18 mouse cellular contexts compared by ENCODE assay signal in the genomic region with DNA sequence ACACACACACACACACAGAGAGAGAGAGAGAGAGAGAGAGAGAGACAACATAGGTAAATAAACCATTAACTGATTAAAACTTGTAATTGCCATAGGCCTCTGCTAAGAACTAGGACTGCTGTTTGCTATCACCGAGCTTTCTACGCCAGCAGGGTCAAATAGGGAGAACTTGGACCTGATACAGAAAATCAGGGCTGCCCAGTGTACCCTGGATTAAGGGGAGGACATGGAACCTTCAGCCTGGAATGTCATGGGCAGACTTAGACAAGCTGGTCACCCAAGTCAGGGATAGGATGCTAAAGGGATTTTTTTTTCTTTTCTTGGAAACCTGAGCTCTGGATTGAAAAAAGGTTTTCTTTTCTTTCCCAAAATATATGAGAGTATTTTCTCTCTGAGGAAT. TPM values are rescaled to one million over a fixed set of nuclear protein-coding genes. Genes with fewer than 3 reads are reported as not detected.
A peak's percentile ranks its signal among the peaks of the same experiment; 100 is the strongest.
DNase-seq lines count a peak whose midpoint lies in the region; ATAC-seq and TF ChIP-seq lines count a peak whose summit lies in the region.
"Had no signal": no experiment of that assay in that cellular context is flagged by ENCODE, and none has a peak within 500 bp of the region (broad histone marks: within the 10 kb centered on the region; RNA-seq: fewer than 3 reads in every experiment).

No protein-coding gene starts in this region.

- H3K36me3 ChIP-seq in liver, adult 2 months (ENCODE audit: control insufficient read depth, insufficient read depth, low read length) = no peaks in the 10 kb centered on the region
- H3K36me3 ChIP-seq in liver, embryonic 12.5 days = no peaks in the 10 kb centered on the region
- no peaks in the 10 kb centered on the region for H3K36me3 ChIP-seq in forebrain, embryonic 12.5 days (replicated peaks)
- H3K36me3 ChIP-seq in forebrain, embryonic 14.5 days (ENCODE audit: control insufficient read depth, insufficient read depth, low read length) = no peaks in the 10 kb centered on the region
- H3K36me3 ChIP-seq: embryonic facial prominence, embryonic 10.5 days; forebrain, embryonic 10.5 days; liver, embryonic 15.5 days; midbrain, embryonic 15.5 days had no signal

- no peak overlapping the region for H3K4me2 ChIP-seq in liver, embryonic 12.5 days
- no peak overlapping the region for H3K4me2 ChIP-seq in forebrain, embryonic 12.5 days
- no peak overlapping the region for H3K4me2 ChIP-seq in forebrain, embryonic 14.5 days (ENCODE audit: low read length)
- H3K4me2 ChIP-seq: liver, embryonic 15.5 days had no signal

- no peak for TF ChIP-seq POLR2A in liver, adult 2 months (IDR thresholded peaks at IDR 0.05; ENCODE audit: extremely low read depth, insufficient read depth, low read length)

- H3K27me3 ChIP-seq in liver, adult 2 months (ENCODE audit: control insufficient read depth, insufficient read depth, low read length) = no peaks in the 10 kb centered on the region
- H3K27me3 ChIP-seq in liver, embryonic 12.5 days (replicated peaks) = peaks cover 20% of the 10 kb centered on the region
- H3K27me3 ChIP-seq in forebrain, embryonic 12.5 days = peaks cover 3% of the 10 kb centered on the region
- H3K27me3 ChIP-seq in forebrain, embryonic 14.5 days (replicated peaks; ENCODE audit: control insufficient read depth, insufficient read depth, low read length) = no peaks in the 10 kb centered on the region
- H3K27me3 ChIP-seq: midbrain, embryonic 15.5 days had no signal

- H3K4me3 ChIP-seq in liver, adult 2 months (ENCODE audit: insufficient read depth, low read depth, low read length) = no peak overlapping the region
- H3K4me3 ChIP-seq in liver, embryonic 12.5 days = no peak overlapping the region
- H3K4me3 ChIP-seq in forebrain, embryonic 12.5 days (replicated peaks) = no peak overlapping the region
- H3K4me3 ChIP-seq in forebrain, embryonic 14.5 days (ENCODE audit: low read depth, low read length) = no peak overlapping the region
- H3K4me3 ChIP-seq: liver, embryonic 15.5 days; midbrain, embryonic 15.5 days had no signal

- peak; percentile 47 for DNase-seq in gastrocnemius, adult 18-20 months (ENCODE audit: low spot score)
- no peak for DNase-seq in gastrocnemius, postnatal 4 days (ENCODE audit: low spot score in 2 of 2)
- DNase-seq in liver, adult 2 months (ENCODE audit: extremely low read depth, low read depth, low spot score) = peak; percentile 85
- peak; percentile 17 to 56 for DNase-seq in heart, postnatal 14 days
- DNase-seq in MN1 (ENCODE audit: low spot score) = no peak
- no peak for DNase-seq in forebrain, embryonic 14.5 days (ENCODE audit: low spot score)
- DNase-seq: lung, postnatal 36 days; spleen, adult 18-20 months had no signal

- intact Hi-C loops in heart, postnatal 14 days (cut with DNase I) = loop anchor here (5.0 kb wide), 1 partner anchor 217 kb away; no protein-coding TSS in a partner anchor

- peak overlapping the region; percentile 83 for H3K27ac ChIP-seq in liver, adult 2 months (replicated peaks; ENCODE audit: insufficient read depth, low read depth, low read length)
- no peak overlapping the region for H3K27ac ChIP-seq in liver, embryonic 12.5 days
- H3K27ac ChIP-seq in forebrain, embryonic 12.5 days = no peak overlapping the region
- H3K27ac ChIP-seq in forebrain, embryonic 14.5 days (ENCODE audit: low read depth, low read length) = no peak overlapping the region
- H3K27ac ChIP-seq: embryonic facial prominence, embryonic 10.5 days; forebrain, embryonic 10.5 days; liver, embryonic 15.5 days had no signal

- no peak for ATAC-seq in liver, embryonic 12.5 days
- ATAC-seq in forebrain, embryonic 12.5 days (ENCODE audit: low FRiP score) = no peak
- no peak for ATAC-seq in forebrain, embryonic 14.5 days
- ATAC-seq: CD4-positive, CD25-positive, alpha-beta regulatory T cell, adult 4 months; hindbrain, embryonic 16.5 days; midbrain, embryonic 15.5 days had no signal

- no peak for TF ChIP-seq CTCF in liver, adult 2 months (IDR thresholded peaks at IDR 0.05; ENCODE audit: low read depth, low read length)

- WGBS in liver, adult 2 months = 8% methylated on average over 2 of the region's 2 CpGs
- whole genome bisulfite sequencing in liver, embryonic 12.5 days (ENCODE audit: insufficient replicate concordance) = 46% methylated on average over 2 of the region's 2 CpGs
- 89% methylated on average over 2 of the region's 2 CpGs for WGBS in forebrain, embryonic 12.5 days
- WGBS in forebrain, embryonic 14.5 days = 77% methylated on average over 2 of the region's 2 CpGs

- H3K9ac ChIP-seq in liver, adult 2 months (ENCODE audit: low read depth, low read length) = no peak overlapping the region
- no peak overlapping the region for H3K9ac ChIP-seq in liver, embryonic 12.5 days
- H3K9ac ChIP-seq in forebrain, embryonic 12.5 days = no peak overlapping the region
- H3K9ac ChIP-seq in forebrain, embryonic 14.5 days (ENCODE audit: low read length) = no peak overlapping the region
- H3K9ac ChIP-seq: liver, embryonic 15.5 days; midbrain, embryonic 15.5 days had no signal

- peaks cover 10% of the 10 kb centered on the region; the same call in 1 of the 2 replicates for H3K4me1 ChIP-seq in liver, adult 2 months (ENCODE audit: control insufficient read depth, insufficient read depth, low read length)
- peaks cover 17% of the 10 kb centered on the region; the same call in 1 of the 2 replicates for H3K4me1 ChIP-seq in liver, embryonic 12.5 days
- peaks cover 15% of the 10 kb centered on the region for H3K4me1 ChIP-seq in forebrain, embryonic 12.5 days
- H3K4me1 ChIP-seq in forebrain, embryonic 14.5 days (ENCODE audit: control insufficient read depth, insufficient read depth, low read length) = no peaks in the 10 kb centered on the region; the same call in 1 of the 2 replicates
- H3K4me1 ChIP-seq: liver, embryonic 15.5 days had no signal

- no peaks in the 10 kb centered on the region for H3K9me3 ChIP-seq in liver, embryonic 12.5 days (replicated peaks)
- no peaks in the 10 kb centered on the region for H3K9me3 ChIP-seq in forebrain, embryonic 12.5 days
- no peaks in the 10 kb centered on the region for H3K9me3 ChIP-seq in forebrain, embryonic 14.5 days (replicated peaks; ENCODE audit: control insufficient read depth, low read length)
- H3K9me3 ChIP-seq: embryonic facial prominence, embryonic 10.5 days; forebrain, embryonic 10.5 days; liver, embryonic 15.5 days; midbrain, embryonic 15.5 days had no signal

- no peaks in the 10 kb centered on the region for H3K79me2 ChIP-seq in liver, adult 2 months (ENCODE audit: control insufficient read depth, insufficient read depth, low read length)

RNA-seq across cellular contexts. Expression of gene Xcl1, which starts 35.1 kb away (rescaled TPM):
- total RNA-seq in gastrocnemius, adult 18-20 months (2021) = not detected
- total RNA-seq in gastrocnemius, postnatal 4 days (2021) = not detected
- total RNA-seq in liver, adult 2 months (2014; rRNA removed) = 0.34 and 0.65 TPM in 2 replicates
- polyA plus RNA-seq in liver, adult 2 months (2012; rRNA removed) = 0.30 and 0.89 TPM in 2 replicates
- polyA plus RNA-seq in liver, embryonic 12.5 days (2016; fragmentation: Nextera tagmentation; extraction: Ambion mirVana) = not detected in 2 replicates
- total RNA-seq in heart, postnatal 14 days (2021) = not detected
- not detected in 2 replicates for polyA plus RNA-seq in forebrain, embryonic 12.5 days (2016; fragmentation: Nextera tagmentation; extraction: Ambion mirVana)
- polyA plus RNA-seq in forebrain, embryonic 14.5 days (2014; fragmentation: Nextera tagmentation; extraction: Ambion mirVana) = not detected in 2 replicates
- total RNA-seq: left cerebral cortex, postnatal 4 days had no signal
- polyA plus RNA-seq: embryonic facial prominence, embryonic 10.5 days; forebrain, embryonic 10.5 days; hindbrain, embryonic 16.5 days; liver, embryonic 15.5 days; midbrain, embryonic 15.5 days; neural tube, embryonic 11.5 days had no signal

Comparison
In these comparisons a context has a peak if more than half of its experiments do, and no peak if none do; other contexts are left out.
1. DNase-seq: peak in gastrocnemius, adult 18-20 months (single experiment), liver, adult 2 months (single experiment) and heart, postnatal 14 days (2 of 2); none in gastrocnemius, postnatal 4 days (0 of 2), MN1 (single experiment) and forebrain, embryonic 14.5 days (single experiment).